8 mouse cellular contexts compared by ENCODE assay signal in the genomic region with DNA sequence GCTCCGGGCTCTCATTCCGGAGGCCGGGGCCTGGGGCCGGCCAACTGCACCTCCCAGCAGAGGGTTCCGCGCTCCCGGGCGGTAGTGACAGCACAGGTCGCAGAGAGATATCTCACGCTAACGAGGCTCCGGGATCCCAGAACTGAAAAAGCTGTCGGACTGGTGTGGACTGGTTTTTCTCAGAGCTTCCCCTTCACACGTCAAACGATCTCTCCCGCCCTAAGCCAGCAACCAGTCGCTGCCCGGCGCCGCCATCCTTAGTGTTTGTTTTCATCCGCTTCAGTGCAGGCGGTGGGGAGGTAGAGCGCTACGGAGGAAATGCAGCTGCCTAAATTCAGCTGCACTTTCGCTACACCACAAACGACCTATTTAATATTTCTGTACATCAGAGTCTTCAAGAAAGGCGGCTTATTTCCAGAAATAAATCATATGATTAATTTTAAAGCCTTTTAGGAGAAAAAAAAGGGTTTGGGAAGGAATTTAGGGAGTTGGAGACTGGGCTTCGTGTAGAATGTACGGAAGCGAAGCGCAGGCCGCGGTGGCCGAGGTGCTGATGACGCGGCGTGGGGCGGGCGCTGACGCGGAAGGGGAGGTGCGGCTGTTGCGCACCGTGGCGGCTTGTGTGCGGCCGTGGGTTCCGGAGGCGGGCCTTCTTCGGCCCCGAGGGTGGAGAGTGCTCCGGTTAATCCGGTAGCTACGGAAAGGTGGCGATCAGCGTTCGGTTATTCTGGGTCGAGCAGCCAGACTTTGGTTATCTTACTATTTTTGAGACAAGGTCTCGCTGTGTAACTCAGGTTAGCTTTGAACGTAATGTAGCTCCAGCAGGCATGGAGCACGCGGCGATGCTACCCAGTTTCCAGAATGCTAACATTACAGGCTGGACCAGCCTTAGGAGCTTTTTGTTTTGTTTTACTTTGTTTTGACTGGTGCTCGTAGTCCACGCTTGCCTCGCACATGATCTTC. TPM values are rescaled to one million over a fixed set of nuclear protein-coding genes. Genes with fewer than 3 reads are reported as not detected.
DNase-seq lines count a peak whose midpoint lies in the region; ATAC-seq and TF ChIP-seq lines count a peak whose summit lies in the region.

A gene (minus strand): TSS at position 305 of the 963 bp plus-strand sequence.
A gene (plus strand): TSS at position 581 of the 963 bp plus-strand sequence.

- peak within 1 kb of the TSS; percentile 100 for H3K4me3 ChIP-seq in E14TG2a.4 (replicated peaks; ENCODE audit: low read length)
- H3K4me3 ChIP-seq in forebrain, embryonic 13.5 days, result peak within 1 kb of the TSS; percentile 99
- H3K4me3 ChIP-seq in neural tube, embryonic 15.5 days (replicated peaks), result peak within 1 kb of the TSS; percentile 97

- under 1% methylated on average over 66 of the region's 66 CpGs for WGBS in forebrain, embryonic 13.5 days
- under 1% methylated on average over 66 of the region's 66 CpGs for WGBS in neural tube, embryonic 15.5 days

- intact Hi-C loops in heart, postnatal 14 days (cut with DNase I), result no loop called here

- peak; percentile 90 for DNase-seq in c-Kit-positive CD71-positive TER-119-positive erythroid progenitor cells, embryonic 14.5 days (ENCODE audit: low spot score)
- DNase-seq in heart, postnatal 14 days, result peak; percentile 94 to 96
- DNase-seq in layer of hippocampus, adult 11-12 months (ENCODE audit: low spot score), result peak; percentile 91
- peak; percentile 93 to 94 for DNase-seq in lung, adult 18-20 months
- peak; percentile 91 for DNase-seq in testis, postnatal 14 days (ENCODE audit: low spot score)

- H3K27me3 ChIP-seq in E14TG2a.4 (ENCODE audit: insufficient read depth, low read length), result no peaks in the 10 kb centered on the region
- H3K27me3 ChIP-seq in forebrain, embryonic 13.5 days, result no peaks in the 10 kb centered on the region
- H3K27me3 ChIP-seq in neural tube, embryonic 15.5 days (replicated peaks), result no peaks in the 10 kb centered on the region

- H3K9me3 ChIP-seq in E14TG2a.4 (ENCODE audit: low read length), result no peaks in the 10 kb centered on the region
- no peaks in the 10 kb centered on the region for H3K9me3 ChIP-seq in forebrain, embryonic 13.5 days (replicated peaks)
- no peaks in the 10 kb centered on the region for H3K9me3 ChIP-seq in neural tube, embryonic 15.5 days (replicated peaks)

- peaks cover 30% of the 10 kb centered on the region for H3K36me3 ChIP-seq in E14TG2a.4 (ENCODE audit: insufficient read depth, low read length)
- no peaks in the 10 kb centered on the region for H3K36me3 ChIP-seq in forebrain, embryonic 13.5 days (ENCODE audit: poor library complexity, severe bottlenecking)
- no peaks in the 10 kb centered on the region for H3K36me3 ChIP-seq in neural tube, embryonic 15.5 days

- no peak for TF ChIP-seq CTCF in E14TG2a.4 (conservative IDR thresholded peaks at IDR 0.05; ENCODE audit: low read length)

- peak within 1 kb of the TSS; percentile 52 for H3K27ac ChIP-seq in forebrain, embryonic 13.5 days
- H3K27ac ChIP-seq in neural tube, embryonic 15.5 days (replicated peaks), result peak within 1 kb of the TSS; percentile 88

- ATAC-seq in forebrain, embryonic 13.5 days, result peak; percentile 99
- peak; percentile 99 for ATAC-seq in neural tube, embryonic 15.5 days (ENCODE audit: low FRiP score)

- peak within 1 kb of the TSS; percentile 94 for H3K4me2 ChIP-seq in forebrain, embryonic 13.5 days
- H3K4me2 ChIP-seq in neural tube, embryonic 15.5 days, result peak within 1 kb of the TSS; percentile 86

- H3K9ac ChIP-seq in forebrain, embryonic 13.5 days, result peak within 1 kb of the TSS; percentile 88
- peak within 1 kb of the TSS; percentile 79 for H3K9ac ChIP-seq in neural tube, embryonic 15.5 days (replicated peaks)

- H3K4me1 ChIP-seq in E14TG2a.4 (replicated peaks; ENCODE audit: low read depth, low read length), result peaks cover 61% of the 10 kb centered on the region
- H3K4me1 ChIP-seq in forebrain, embryonic 13.5 days, result peaks cover 26% of the 10 kb centered on the region
- peaks cover 30% of the 10 kb centered on the region for H3K4me1 ChIP-seq in neural tube, embryonic 15.5 days

RNA-seq across cellular contexts. Expression of the first gene that starts in this region (rescaled TPM):
- 29.4 and 33.0 TPM in 2 replicates for polyA plus RNA-seq in forebrain, embryonic 13.5 days (2015; fragmentation: Nextera tagmentation; extraction: Ambion mirVana)
- total RNA-seq in heart, postnatal 14 days (2021), result 10 to 100 TPM; 38.9 to 40.8 TPM
- polyA plus RNA-seq in neural tube, embryonic 15.5 days (2015; fragmentation: Nextera tagmentation; extraction: Ambion mirVana), result 30.8 and 33.7 TPM in 2 replicates

RNA-seq across cellular contexts. Expression of the second gene that starts in this region (rescaled TPM):
- 21.2 and 22.0 TPM in 2 replicates for polyA plus RNA-seq in forebrain, embryonic 13.5 days (2015; fragmentation: Nextera tagmentation; extraction: Ambion mirVana)
- total RNA-seq in heart, postnatal 14 days (2021), result 1 to 10 TPM; 5.3 to 5.8 TPM
- polyA plus RNA-seq in neural tube, embryonic 15.5 days (2015; fragmentation: Nextera tagmentation; extraction: Ambion mirVana), result 18.7 and 19.3 TPM in 2 replicates

Comparison
In these comparisons a context has a peak if more than half of its experiments do, and no peak if none do; other contexts are left out.
1. Peak in every context shown above with its lines: DNase-seq, ATAC-seq, H3K4me3 ChIP-seq and H3K27ac ChIP-seq.